Mouse (Mus musculus): ENCODE results near the gene Hic2. TPM values are rescaled to one million over a fixed set of nuclear protein-coding genes. Genes with fewer than 3 reads are reported as not detected.
"Not testable (repeated sequence)": the region's sequence is repeated elsewhere in the genome, so short reads cannot be mapped to it uniquely, and the experiment has no call there.

Hic2 gene
- polyA plus RNA-seq, 1 experiment: 1.2 TPM

- no peak for DNase-seq (ENCODE audit: low read depth in 1 of 2, low spot score in 2 of 2)
- Histone ChIP-seq H3K36me3 (ENCODE audit: control insufficient read depth, insufficient read depth, low read length) (no peaks in the 10 kb centered on the region), H3K27me3 (ENCODE audit: control insufficient read depth, insufficient read depth, low read length) (no peaks in the 10 kb centered on the region), H3K27ac (ENCODE audit: insufficient read depth, low read length) (no peak overlapping the region), H3K4me1 (ENCODE audit: control insufficient read depth, insufficient read depth, insufficient read length) (no peaks in the 10 kb centered on the region), H3K4me3 (ENCODE audit: extremely low read depth, insufficient read depth, insufficient read length) (no peak overlapping the region)
- WGBS: 65% methylated on average over 8 of the region's 8 CpGs
- no peak for TF ChIP-seq POLR2A (IDR thresholded peaks at IDR 0.05; ENCODE audit: low read depth, low read length)
- no peak for TF ChIP-seq CTCF (IDR thresholded peaks at IDR 0.05; ENCODE audit: extremely low read depth, insufficient read depth, insufficient read length, insufficient replicate concordance)
Measured at GRCm38 (mm10) chr16:17216934-17217633, 16.3 kb upstream of the Hic2 start.

DNA sequence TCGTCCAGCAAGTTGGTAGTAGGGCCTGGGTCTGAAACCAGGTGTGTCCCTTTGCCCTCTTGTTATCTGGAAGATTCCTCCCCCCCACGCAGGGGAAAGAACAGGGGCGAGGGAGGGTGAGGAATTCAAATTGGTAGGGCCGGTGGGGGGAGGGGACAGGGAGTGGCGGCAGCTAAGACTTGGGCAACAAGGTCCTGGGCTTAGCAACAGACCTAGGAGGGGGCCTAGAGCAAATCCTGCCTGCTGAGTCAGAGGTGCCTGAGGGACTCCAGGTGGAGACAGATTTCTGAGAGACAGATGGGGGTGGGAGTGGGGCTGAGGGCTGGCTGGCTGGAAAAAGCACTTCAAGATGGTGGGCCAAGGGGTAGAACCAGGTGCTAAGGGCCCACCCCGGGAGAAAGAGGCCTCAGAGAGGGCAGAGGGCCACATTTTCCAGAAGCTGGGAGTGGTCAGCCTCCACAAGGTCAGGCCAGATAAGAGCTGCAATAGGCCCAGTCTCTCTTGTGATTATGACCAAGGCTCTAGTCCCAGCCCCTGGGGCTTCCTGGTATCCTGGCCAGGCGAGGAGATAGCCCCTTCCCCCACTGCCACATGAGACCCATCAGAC, 13.1 kb upstream of the Hic2 start:
- no peaks in the 10 kb centered on the region for H3K36me3 ChIP-seq (ENCODE audit: control insufficient read depth, insufficient read depth, low read length)
- WGBS: 72% methylated on average over 7 of the region's 7 CpGs
- H3K27me3 ChIP-seq (ENCODE audit: control insufficient read depth, insufficient read depth, low read length): no peaks in the 10 kb centered on the region

GRCm38 (mm10) chr16:17222197-17222596, 11.2 kb upstream of the Hic2 start:
- no peak overlapping the region for H3K4me3 ChIP-seq (ENCODE audit: extremely low read depth, insufficient read depth, insufficient read length)
- peak; percentile 55 to 92 for DNase-seq (ENCODE audit: low read depth in 1 of 2, low spot score in 2 of 2)
- no peaks in the 10 kb centered on the region for H3K4me1 ChIP-seq (ENCODE audit: control insufficient read depth, insufficient read depth, insufficient read length)
- TF ChIP-seq CTCF (IDR thresholded peaks at IDR 0.05; ENCODE audit: extremely low read depth, insufficient read depth, insufficient read length, insufficient replicate concordance) (no peak), POLR2A (IDR thresholded peaks at IDR 0.05; ENCODE audit: low read depth, low read length) (no peak)
- 40% methylated on average over 25 of the region's 25 CpGs for WGBS
- H3K36me3 ChIP-seq (ENCODE audit: control insufficient read depth, insufficient read depth, low read length): no peaks in the 10 kb centered on the region
- no peaks in the 10 kb centered on the region for H3K27me3 ChIP-seq (ENCODE audit: control insufficient read depth, insufficient read depth, low read length)
- H3K27ac ChIP-seq (ENCODE audit: insufficient read depth, low read length): no peak overlapping the region

More for the DNA sequence above, 13.1 kb upstream of the Hic2 start:
- Histone ChIP-seq H3K4me3 (ENCODE audit: extremely low read depth, insufficient read depth, insufficient read length) (no peak overlapping the region), H3K4me1 (ENCODE audit: control insufficient read depth, insufficient read depth, insufficient read length) (no peaks in the 10 kb centered on the region), H3K27ac (ENCODE audit: insufficient read depth, low read length) (no peak overlapping the region)
- TF ChIP-seq POLR2A (IDR thresholded peaks at IDR 0.05; ENCODE audit: low read depth, low read length): no peak
- no peak for TF ChIP-seq CTCF (IDR thresholded peaks at IDR 0.05; ENCODE audit: extremely low read depth, insufficient read depth, insufficient read length, insufficient replicate concordance)
- no peak for DNase-seq (ENCODE audit: low read depth in 1 of 2, low spot score in 2 of 2)

GRCm38 (mm10) chr16:17225584-17225983, 7.8 kb upstream of the Hic2 start:
- Histone ChIP-seq H3K36me3 (ENCODE audit: control insufficient read depth, insufficient read depth, low read length) (no peaks in the 10 kb centered on the region), H3K27me3 (ENCODE audit: control insufficient read depth, insufficient read depth, low read length) (no peaks in the 10 kb centered on the region), H3K4me3 (ENCODE audit: extremely low read depth, insufficient read depth, insufficient read length) (no peak overlapping the region; the same call in 1 of the 2 replicates), H3K27ac (ENCODE audit: insufficient read depth, low read length) (no peak overlapping the region), H3K4me1 (ENCODE audit: control insufficient read depth, insufficient read depth, insufficient read length) (no peaks in the 10 kb centered on the region)
- DNase-seq (ENCODE audit: low read depth in 1 of 2, low spot score in 2 of 2): no peak
- WGBS: 89% methylated on average over 5 of the region's 5 CpGs
- TF ChIP-seq POLR2A (IDR thresholded peaks at IDR 0.05; ENCODE audit: low read depth, low read length) (no peak), CTCF (IDR thresholded peaks at IDR 0.05; ENCODE audit: extremely low read depth, insufficient read depth, insufficient read length, insufficient replicate concordance) (no peak)

DNA sequence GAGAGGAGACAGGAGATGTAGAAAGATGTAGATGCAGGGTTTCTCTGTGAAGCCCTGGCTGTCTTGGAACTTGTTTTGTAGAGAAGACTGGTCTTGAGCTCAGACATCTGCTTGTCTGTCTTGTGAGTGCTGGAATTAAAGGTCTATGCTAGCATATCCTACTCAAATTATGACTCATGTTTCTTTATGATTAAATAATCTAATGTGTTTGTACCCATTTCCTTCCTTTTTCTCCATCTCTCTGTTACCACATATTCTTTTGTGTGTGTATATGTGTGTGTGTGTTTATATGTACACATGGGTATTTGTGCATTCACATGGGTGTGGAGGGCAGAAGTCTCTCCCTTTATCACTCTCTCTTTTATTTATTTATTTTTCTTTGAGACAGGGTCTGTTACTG, 6.9 kb upstream of the Hic2 start:
- no peak for TF ChIP-seq CTCF (IDR thresholded peaks at IDR 0.05; ENCODE audit: extremely low read depth, insufficient read depth, insufficient read length, insufficient replicate concordance)
- TF ChIP-seq POLR2A (IDR thresholded peaks at IDR 0.05; ENCODE audit: low read depth, low read length): no peak
- Histone ChIP-seq H3K36me3 (ENCODE audit: control insufficient read depth, insufficient read depth, low read length) (no peaks in the 10 kb centered on the region), H3K27me3 (ENCODE audit: control insufficient read depth, insufficient read depth, low read length) (no peaks in the 10 kb centered on the region), H3K27ac (ENCODE audit: insufficient read depth, low read length) (no peak overlapping the region), H3K4me3 (ENCODE audit: extremely low read depth, insufficient read depth, insufficient read length) (no peak overlapping the region), H3K4me1 (ENCODE audit: control insufficient read depth, insufficient read depth, insufficient read length) (no peaks in the 10 kb centered on the region)
- DNase-seq (ENCODE audit: low read depth in 1 of 2, low spot score in 2 of 2): no peak

DNA sequence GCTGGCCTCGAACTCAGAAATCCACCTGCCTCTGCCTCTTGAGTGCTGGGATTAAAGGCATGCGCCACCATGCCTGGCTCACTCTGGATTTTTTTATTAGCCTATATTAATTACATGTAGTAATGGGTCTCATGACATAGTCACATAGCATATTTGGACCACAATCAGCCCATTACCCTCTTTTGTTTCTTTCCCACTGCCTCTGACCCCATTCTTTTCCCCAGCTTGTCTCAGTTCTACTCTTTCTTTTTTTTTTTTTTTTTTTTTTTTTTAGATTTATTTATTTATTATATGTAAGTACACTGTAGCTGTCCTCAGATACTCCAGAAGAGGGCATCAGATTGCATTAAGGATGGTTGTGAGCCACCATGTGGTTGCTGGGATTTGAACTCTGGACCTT, 1.8 kb upstream of the Hic2 start:
- WGBS: 83% methylated on average over 2 of the region's 2 CpGs
- DNase-seq (ENCODE audit: low read depth in 1 of 2, low spot score in 2 of 2); H3K4me1 ChIP-seq (ENCODE audit: control insufficient read depth, insufficient read depth, insufficient read length); H3K27ac ChIP-seq (ENCODE audit: insufficient read depth, low read length); H3K36me3 ChIP-seq (ENCODE audit: control insufficient read depth, insufficient read depth, low read length); H3K27me3 ChIP-seq (ENCODE audit: control insufficient read depth, insufficient read depth, low read length); H3K4me3 ChIP-seq (ENCODE audit: extremely low read depth, insufficient read depth, insufficient read length): not testable (repeated sequence)
